Mouse (Mus musculus): ENCODE results near the gene Elavl1. TPM values are rescaled to one million over a fixed set of nuclear protein-coding genes. Genes with fewer than 3 reads are reported as not detected.

The Elavl1 gene
- 66.2 TPM for polyA plus RNA-seq (2014; fragmentation: Illumina TruSeq; extraction: RNeasy Lipid Tissue Mini Kit (QIAGEN cat#74804); ENCODE audit: low read depth, low replicate concordance)

DNA sequence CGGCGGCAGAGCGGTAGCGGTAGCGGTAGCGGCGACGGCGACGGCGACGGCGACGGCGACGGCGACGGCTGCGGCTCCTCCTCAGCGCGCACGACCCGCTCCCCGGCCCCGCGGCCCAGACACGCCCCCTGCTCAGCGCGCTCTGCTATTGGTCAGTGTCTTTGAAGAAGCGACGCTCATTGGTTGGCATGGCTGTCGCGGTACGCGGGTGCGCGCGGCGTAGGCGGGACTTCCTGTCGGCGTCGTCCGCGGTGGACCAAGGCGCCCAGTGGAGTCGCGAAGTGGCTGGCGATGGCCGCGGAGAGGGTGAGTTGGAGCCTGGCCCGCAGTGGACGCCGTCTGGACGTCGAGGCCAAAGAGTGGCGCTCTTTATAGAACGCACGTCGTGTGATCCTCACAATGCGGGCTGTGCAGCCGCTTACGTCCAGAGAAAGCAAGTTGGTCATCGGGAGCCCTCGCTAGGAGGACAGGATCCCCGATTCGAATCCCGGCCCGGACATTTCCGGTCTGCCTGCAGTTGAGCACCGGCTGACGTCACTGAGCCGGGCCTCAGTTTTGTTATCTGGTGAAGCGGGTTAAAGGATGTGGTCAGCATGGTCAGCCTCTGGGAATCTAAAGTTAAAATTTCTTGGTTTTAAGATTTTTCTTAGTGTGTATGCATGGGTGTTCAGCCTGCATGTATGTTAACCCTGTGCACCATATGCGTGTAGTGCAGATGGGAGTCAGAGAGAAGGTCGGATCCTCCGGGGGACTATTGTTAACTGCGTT, at the start of gene Elavl1, which contains the start of gene Ccl25:
Gene Elavl1, minus strand, starts transcription at position 431 of the 768 bp plus-strand sequence.
Gene Ccl25, plus strand, starts transcription at position 228 of the 768 bp plus-strand sequence.

GRCm38 (mm10) chr8:4275275-4276110, 49.7 kb downstream of the Elavl1 start, which contains the start of gene Timm44:
TSS of gene Timm44 (minus strand) at chr8:4275913.

DNA sequence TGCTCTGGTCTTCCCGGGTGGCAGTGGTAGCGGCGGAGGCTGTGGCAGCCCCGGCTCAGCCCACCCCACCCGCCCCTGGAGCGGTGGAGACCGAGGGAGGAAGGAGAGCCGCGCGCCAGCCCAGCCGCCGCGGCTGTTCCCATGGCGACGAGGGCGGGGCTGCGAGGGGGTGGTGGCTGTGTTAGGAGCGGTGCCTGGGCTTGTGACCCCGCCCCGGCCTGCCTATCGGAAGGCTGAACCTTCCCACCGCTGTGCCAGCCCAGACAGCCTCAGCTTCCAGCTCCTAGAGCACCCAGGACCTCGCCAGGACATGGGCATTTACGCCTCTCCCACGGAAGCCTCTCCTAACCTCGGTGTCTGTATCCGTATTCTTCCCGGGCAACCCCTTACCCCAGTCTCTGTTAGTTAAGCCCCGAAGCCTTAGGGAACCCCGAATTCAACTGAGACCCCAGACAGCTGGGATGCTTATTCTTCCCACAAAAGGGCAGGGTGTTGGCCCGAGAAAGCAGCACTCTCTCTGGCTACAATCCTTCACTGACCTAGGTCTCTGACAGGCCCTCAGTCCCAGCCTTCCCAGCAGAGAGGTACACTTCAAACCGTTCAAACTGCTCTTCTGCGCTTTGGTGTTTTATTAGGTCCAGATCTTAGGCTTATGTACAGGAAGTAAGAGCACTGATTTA, 65.9 kb downstream of the Elavl1 start, which contains the start of gene Ctxn1:
Gene Ctxn1, minus strand, starts transcription at position 150 of the 680 bp plus-strand sequence.

DNA sequence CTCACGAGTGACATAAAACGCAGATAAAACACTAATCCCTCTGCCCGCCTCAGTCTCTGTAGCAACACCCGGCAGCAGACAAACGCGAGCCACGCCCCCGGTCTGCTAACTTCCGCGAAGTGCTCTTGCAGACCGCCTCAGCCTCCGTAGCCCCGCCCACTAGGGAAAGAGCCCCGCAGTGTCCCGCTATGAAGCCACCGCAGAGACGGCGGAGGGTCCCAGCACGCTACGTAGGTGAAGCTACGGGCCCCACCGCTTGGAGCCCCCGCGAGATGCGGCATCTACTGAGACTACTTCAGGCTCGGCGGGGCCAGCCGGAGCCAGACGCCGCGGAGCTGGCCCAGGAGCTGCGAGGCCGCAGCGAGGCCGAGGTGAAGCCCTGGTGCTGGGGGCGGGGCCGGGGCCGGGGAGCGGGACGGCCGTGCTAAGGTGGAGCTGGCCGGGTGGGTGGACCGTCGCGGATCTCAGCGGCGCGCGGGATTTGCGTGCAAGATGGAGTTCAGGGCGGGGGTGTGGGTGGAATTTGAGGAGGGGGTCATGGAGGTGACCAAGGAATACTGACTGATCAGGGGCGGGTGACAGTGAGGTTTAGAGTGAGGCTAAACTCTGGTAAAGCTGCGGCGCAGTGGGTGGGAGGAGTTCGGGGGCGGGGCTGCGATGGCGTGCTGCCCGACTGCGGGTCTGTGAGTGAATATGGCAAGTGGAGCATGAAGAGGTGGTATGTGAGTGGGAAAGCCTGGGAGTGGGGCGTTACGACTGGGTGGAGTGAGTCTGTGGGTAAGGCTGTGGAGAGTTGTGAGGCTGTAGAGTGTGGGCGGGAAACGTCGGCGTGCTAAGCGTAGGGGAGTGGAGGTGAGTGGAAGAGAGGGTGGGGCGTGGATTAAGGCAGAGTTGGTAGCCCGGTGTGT, 72.0 kb downstream of the Elavl1 start, which contains the start of gene Snapc2:
Gene Snapc2, plus strand, starts transcription at position 147 of the 908 bp plus-strand sequence.

GRCm38 (mm10) chr8:4247951-4248540, 77.2 kb downstream of the Elavl1 start, which contains the start of gene Tgfbr3l:
TSS of gene Tgfbr3l (plus strand) at chr8:4248214.

DNA sequence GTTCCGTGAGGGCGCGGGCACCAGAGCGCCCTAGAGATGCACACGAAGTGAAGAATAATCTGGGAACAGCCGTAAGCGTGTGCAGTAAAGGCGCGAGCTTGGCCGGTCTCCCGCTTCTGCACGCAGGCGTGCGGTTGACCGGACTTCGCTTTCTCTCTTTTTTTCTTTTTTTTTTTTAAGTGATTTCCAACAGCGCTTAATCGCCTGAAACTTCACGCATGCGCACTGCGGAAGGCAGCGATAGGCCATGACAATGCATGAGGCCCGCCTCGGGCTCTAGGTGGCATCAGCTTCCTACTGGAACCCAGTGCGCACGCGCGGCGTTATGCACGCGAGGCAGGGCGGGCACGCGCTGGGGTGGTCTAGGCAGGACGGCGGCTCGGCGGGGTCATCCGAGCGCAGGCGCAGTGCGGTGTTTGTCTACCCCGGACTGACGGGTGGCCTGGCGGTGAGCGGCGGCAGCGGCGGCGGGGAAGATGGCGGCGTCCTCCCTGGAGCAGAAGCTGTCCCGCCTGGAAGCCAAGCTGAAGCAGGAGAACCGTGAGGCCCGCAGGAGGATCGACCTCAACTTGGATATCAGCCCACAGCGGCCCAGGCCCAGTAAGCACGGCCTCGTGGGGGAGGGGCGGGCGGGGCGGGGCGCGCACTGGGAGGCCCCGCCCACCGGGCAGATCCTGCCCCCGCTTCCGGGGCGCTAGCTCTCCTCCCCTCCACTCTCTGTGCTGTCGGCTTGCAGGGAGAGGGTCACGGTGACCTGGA, 86.6 kb downstream of the Elavl1 start, which contains the start of the genes Map2k7 and Gm49320:
Gene Map2k7, plus strand, starts transcription at position 307 of the 759 bp plus-strand sequence.
Gene Gm49320, plus strand, starts transcription at position 432 of the 759 bp plus-strand sequence.

Other genes starting within 250 kb of the Elavl1 start
- 0.41 TPM for gene Cd209f, start 219.6 kb downstream of the Elavl1 start, polyA plus RNA-seq (2014; fragmentation: Illumina TruSeq; extraction: RNeasy Lipid Tissue Mini Kit (QIAGEN cat#74804); ENCODE audit: low read depth, low replicate concordance)
- gene Cd209g, start 191.3 kb downstream of the Elavl1 start, polyA plus RNA-seq (2014; fragmentation: Illumina TruSeq; extraction: RNeasy Lipid Tissue Mini Kit (QIAGEN cat#74804); ENCODE audit: low read depth, low replicate concordance), result not detected
- 5.2 TPM for gene Evi5l, start 158.8 kb downstream of the Elavl1 start, polyA plus RNA-seq (2014; fragmentation: Illumina TruSeq; extraction: RNeasy Lipid Tissue Mini Kit (QIAGEN cat#74804); ENCODE audit: low read depth, low replicate concordance)
- 0.52 TPM for gene Prr36, start 108.0 kb downstream of the Elavl1 start, polyA plus RNA-seq (2014; fragmentation: Illumina TruSeq; extraction: RNeasy Lipid Tissue Mini Kit (QIAGEN cat#74804); ENCODE audit: low read depth, low replicate concordance)
- gene Lrrc8e, start 98.6 kb downstream of the Elavl1 start, polyA plus RNA-seq (2014; fragmentation: Illumina TruSeq; extraction: RNeasy Lipid Tissue Mini Kit (QIAGEN cat#74804); ENCODE audit: low read depth, low replicate concordance), result 10.5 TPM
- gene Map2k7, start 86.7 kb downstream of the Elavl1 start, polyA plus RNA-seq (2014; fragmentation: Illumina TruSeq; extraction: RNeasy Lipid Tissue Mini Kit (QIAGEN cat#74804); ENCODE audit: low read depth, low replicate concordance), result 8.6 TPM
- not detected for gene Gm49320, start 86.5 kb downstream of the Elavl1 start, polyA plus RNA-seq (2014; fragmentation: Illumina TruSeq; extraction: RNeasy Lipid Tissue Mini Kit (QIAGEN cat#74804); ENCODE audit: low read depth, low replicate concordance)
- gene Tgfbr3l, start 77.2 kb downstream of the Elavl1 start, polyA plus RNA-seq (2014; fragmentation: Illumina TruSeq; extraction: RNeasy Lipid Tissue Mini Kit (QIAGEN cat#74804); ENCODE audit: low read depth, low replicate concordance), result 4.7 TPM
- 3.6 TPM for gene Snapc2, start 72.3 kb downstream of the Elavl1 start, polyA plus RNA-seq (2014; fragmentation: Illumina TruSeq; extraction: RNeasy Lipid Tissue Mini Kit (QIAGEN cat#74804); ENCODE audit: low read depth, low replicate concordance)
- 0.70 TPM for gene Ctxn1, start 66.1 kb downstream of the Elavl1 start, polyA plus RNA-seq (2014; fragmentation: Illumina TruSeq; extraction: RNeasy Lipid Tissue Mini Kit (QIAGEN cat#74804); ENCODE audit: low read depth, low replicate concordance)
- 171 TPM for gene Timm44, start 49.5 kb downstream of the Elavl1 start, polyA plus RNA-seq (2014; fragmentation: Illumina TruSeq; extraction: RNeasy Lipid Tissue Mini Kit (QIAGEN cat#74804); ENCODE audit: low read depth, low replicate concordance)
- 17.8 TPM for gene Ccl25, start 203 bp downstream of the Elavl1 start, polyA plus RNA-seq (2014; fragmentation: Illumina TruSeq; extraction: RNeasy Lipid Tissue Mini Kit (QIAGEN cat#74804); ENCODE audit: low read depth, low replicate concordance)
- gene Cers4, start 167.6 kb upstream of the Elavl1 start, polyA plus RNA-seq (2014; fragmentation: Illumina TruSeq; extraction: RNeasy Lipid Tissue Mini Kit (QIAGEN cat#74804); ENCODE audit: low read depth, low replicate concordance), result 11.7 TPM

Measured in adrenal gland, adult 10 weeks (tissue).